Mouse (Mus musculus) hindbrain, embryonic 12.5 days (tissue): ENCODE results near the gene Mucl3. TPM values are rescaled to one million over a fixed set of nuclear protein-coding genes. Genes with fewer than 3 reads are reported as not detected.

Experiments
- ATAC-seq: fragments of 200-750 bp; cut with Nextera tagmentation; 2 replicates; pipeline ENCODE4 v1.8.0; 2017; ENCODE audit warnings: moderate TSS enrichment; ENCODE audit not compliant: low FRiP score
- H3K27ac ChIP-seq: fragments of 300-500 bp; sonication (generic); 2 replicates; pipeline ENCODE4 v1.5.1; 2016; ENCODE audit warnings: mild to moderate bottlenecking
- H3K27me3 ChIP-seq: fragments of 300-500 bp; sonication (generic); 2 replicates; pipeline ENCODE4 v1.6.1; 2016; ENCODE audit warnings: mild to moderate bottlenecking
- H3K36me3 ChIP-seq: fragments of 300-500 bp; sonication (generic); 2 replicates; pipeline ENCODE4 v1.6.1; 2016; ENCODE audit warnings: mild to moderate bottlenecking
- H3K4me1 ChIP-seq: fragments of 300-500 bp; sonication (generic); 2 replicates; pipeline ENCODE4 v1.6.1; 2016
- H3K4me2 ChIP-seq: fragments of 300-500 bp; sonication (generic); replicated peaks from 2 replicates; pipeline ENCODE4 v1.6.1; 2016; ENCODE audit warnings: mild to moderate bottlenecking
- H3K4me3 ChIP-seq: fragments of 300-500 bp; sonication (generic); 2 replicates; pipeline ENCODE4 v1.5.1; 2016; ENCODE audit warnings: mild to moderate bottlenecking
- H3K9ac ChIP-seq: fragments of 300-500 bp; sonication (generic); 2 replicates; pipeline ENCODE4 v1.6.1; 2016; ENCODE audit warnings: mild to moderate bottlenecking, moderate library complexity
- H3K9me3 ChIP-seq: fragments of 300-500 bp; sonication (generic); replicated peaks from 2 replicates; pipeline ENCODE4 v1.6.1; 2016; ENCODE audit warnings: mild to moderate bottlenecking
- WGBS: fragments of 180-500 bp; shearing (Covaris S2); methylation state at CpG from one replicate; pipeline ENCODE4 v1.1.7; 2016; 5-methylcytosine and 5-hydroxymethylcytosine counted together
- polyA plus RNA-seq: library from polyadenylated mRNA; unstranded; fragments of >200 nt; fragmentation: Nextera tagmentation; extraction: Ambion mirVana; gene quantifications from 2 replicates; pipeline ENCODE4 v1.2.1, GENCODE M21; 2016

Gene Mucl3
- polyA plus RNA-seq, 1 experiment from 2014 or later: 0.15 TPM

- Histone ChIP-seq H3K9me3 (no peaks in the 10 kb centered on the region), H3K4me1 (no peaks in the 10 kb centered on the region), H3K36me3 (no peaks in the 10 kb centered on the region), H3K9ac (no peak within 1 kb of the TSS), H3K4me3 (no peak within 1 kb of the TSS), H3K27me3 (no peaks in the 10 kb centered on the region), H3K4me2 (no peak within 1 kb of the TSS), H3K27ac (no peak within 1 kb of the TSS)
- ATAC-seq: no peak
- WGBS: 88% methylated on average over 7 of the region's 7 CpGs
Measured at GRCm38 (mm10) chr17:35626537-35626936, 17.0 kb downstream of the Mucl3 start, which contains the start of gene Gm9573. Gene Gm9573, minus strand, starts transcription at chr17:35626637.

- Histone ChIP-seq H3K9me3 (no peaks in the 10 kb centered on the region), H3K9ac (no peak overlapping the region), H3K4me1 (no peaks in the 10 kb centered on the region), H3K4me2 (no peak overlapping the region), H3K4me3 (no peak overlapping the region), H3K36me3 (no peaks in the 10 kb centered on the region), H3K27ac (no peak overlapping the region), H3K27me3 (no peaks in the 10 kb centered on the region)
- WGBS: 79% methylated on average over 4 of the region's 4 CpGs
- no peak for ATAC-seq
Measured at GRCm38 (mm10) chr17:35617127-35617526, 26.4 kb downstream of the Mucl3 start.

DNA sequence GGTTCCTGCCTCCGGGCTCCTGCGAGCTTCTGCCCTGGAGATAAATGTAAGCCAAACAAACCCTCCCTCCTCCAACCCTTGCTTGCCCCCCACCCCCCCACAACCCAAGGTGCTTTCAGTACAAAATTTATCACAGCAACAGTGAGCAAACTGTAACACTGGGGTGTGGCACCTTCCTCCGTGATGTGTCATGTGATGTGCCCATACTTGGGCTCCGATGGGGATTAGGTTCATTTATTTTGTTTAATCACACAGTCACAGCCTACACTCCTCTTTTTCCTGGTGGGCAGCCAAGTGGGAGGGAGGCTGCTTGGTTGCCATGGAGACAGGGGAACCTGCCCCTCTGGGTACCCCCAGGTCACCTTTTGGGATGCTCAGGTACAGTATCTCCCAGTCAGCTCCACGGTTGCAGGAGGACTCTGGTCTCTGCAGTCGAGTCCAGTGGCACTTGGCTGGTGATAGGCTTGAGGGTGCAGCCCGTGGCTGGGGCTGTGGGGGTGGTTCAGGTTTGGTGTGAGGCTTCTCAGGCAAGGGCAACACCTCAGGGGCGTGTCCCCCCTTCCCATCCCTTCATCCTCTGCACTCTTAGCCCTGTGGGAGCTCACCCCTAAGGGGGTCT is 41.6 kb downstream of the Mucl3 start:
- H3K9me3 ChIP-seq: 0 out of 2 replicates have a peak, but pooled peaks cover 3% of the 10 kb centered on the region
- H3K9ac ChIP-seq: no peak overlapping the region
- 50% methylated on average over 8 of the region's 8 CpGs for WGBS
- no peaks in the 10 kb centered on the region for H3K27me3 ChIP-seq
- H3K4me2 ChIP-seq: no peak overlapping the region
- H3K4me1 ChIP-seq: no peaks in the 10 kb centered on the region
- H3K27ac ChIP-seq: no peak overlapping the region
- H3K36me3 ChIP-seq: no peaks in the 10 kb centered on the region
- no peak overlapping the region for H3K4me3 ChIP-seq
- ATAC-seq: no peak

GRCm38 (mm10) chr17:35601249-35601648 is 42.2 kb downstream of the Mucl3 start, which contains the start of gene Sfta2:
Gene Sfta2, plus strand, starts transcription at chr17:35601549.
- Histone ChIP-seq H3K4me3 (no peak within 1 kb of the TSS), H3K36me3 (no peaks in the 10 kb centered on the region), H3K9ac (no peak within 1 kb of the TSS), H3K27me3 (no peaks in the 10 kb centered on the region), H3K4me2 (no peak within 1 kb of the TSS), H3K4me1 (no peaks in the 10 kb centered on the region), H3K27ac (no peak within 1 kb of the TSS), H3K9me3 (0 out of 2 replicates have a peak, but pooled peaks cover 6% of the 10 kb centered on the region)
- 51% methylated on average over 2 of the region's 2 CpGs for WGBS
- no peak for ATAC-seq

- WGBS: 90% methylated on average over 3 of the region's 3 CpGs
- Histone ChIP-seq H3K27me3 (no peaks in the 10 kb centered on the region), H3K9ac (no peak overlapping the region), H3K4me1 (no peaks in the 10 kb centered on the region), H3K4me3 (no peak overlapping the region), H3K27ac (no peak overlapping the region), H3K4me2 (no peak overlapping the region), H3K9me3 (0 out of 2 replicates have a peak, but pooled peaks cover 6% of the 10 kb centered on the region), H3K36me3 (no peaks in the 10 kb centered on the region)
- no peak for ATAC-seq
Measured at GRCm38 (mm10) chr17:35597399-35597798, 46.1 kb downstream of the Mucl3 start.

DNA sequence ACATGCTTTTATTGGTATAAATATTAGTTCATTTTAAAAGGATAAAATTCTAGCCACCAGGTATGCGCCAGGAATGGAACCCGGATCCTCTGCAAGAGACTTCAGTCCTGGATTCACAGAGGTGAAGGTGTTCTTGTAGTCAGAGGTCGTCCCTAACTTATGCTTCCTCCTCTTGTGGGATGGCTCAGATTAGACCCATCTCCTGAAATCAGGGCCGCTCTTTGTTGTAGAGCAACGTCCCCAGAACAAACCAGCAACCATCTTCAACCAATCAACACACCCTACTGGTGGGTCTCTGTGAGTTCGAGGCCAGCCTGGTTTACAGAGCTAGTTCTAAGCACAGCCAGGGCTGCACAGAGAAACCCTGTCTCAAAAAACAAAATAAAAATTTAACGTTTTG is 49.0 kb downstream of the Mucl3 start:
- H3K4me2 ChIP-seq: no peak overlapping the region
- H3K36me3 ChIP-seq: no peaks in the 10 kb centered on the region
- no peak overlapping the region for H3K9ac ChIP-seq
- 0 out of 2 replicates have a peak, but pooled peaks cover 6% of the 10 kb centered on the region for H3K9me3 ChIP-seq
- H3K27ac ChIP-seq: no peak overlapping the region
- no peak for ATAC-seq
- H3K4me1 ChIP-seq: no peaks in the 10 kb centered on the region
- no peaks in the 10 kb centered on the region for H3K27me3 ChIP-seq
- H3K4me3 ChIP-seq: no peak overlapping the region
- 82% methylated on average over 7 of the region's 7 CpGs for WGBS

DNA sequence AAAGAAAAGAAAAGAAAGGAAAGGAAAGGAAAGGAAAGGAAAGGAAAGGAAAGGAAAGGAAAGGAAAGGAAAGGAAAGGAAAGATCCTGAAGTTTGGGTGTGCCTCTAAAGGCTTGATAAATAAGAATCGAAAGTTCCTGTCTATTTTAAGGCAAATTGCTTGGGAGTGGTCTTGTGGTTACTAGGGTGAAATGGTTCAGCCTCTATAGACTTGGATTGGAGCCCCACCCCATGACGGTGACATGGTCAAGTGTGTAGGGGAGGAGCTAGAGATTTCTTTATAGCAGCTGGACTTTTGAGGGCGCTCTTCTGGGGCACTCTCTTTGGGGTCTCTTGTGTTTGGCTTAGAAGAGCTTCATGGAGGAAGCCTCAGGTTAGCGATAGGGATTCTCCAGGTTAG is 49.7 kb downstream of the Mucl3 start:
- no peak for ATAC-seq
- Histone ChIP-seq H3K27me3 (no peaks in the 10 kb centered on the region), H3K9ac (no peak overlapping the region), H3K9me3 (0 out of 2 replicates have a peak, but pooled peaks cover 6% of the 10 kb centered on the region), H3K4me1 (no peaks in the 10 kb centered on the region), H3K36me3 (no peaks in the 10 kb centered on the region), H3K4me2 (no peak overlapping the region), H3K4me3 (no peak overlapping the region), H3K27ac (no peak overlapping the region)
- WGBS: 44% methylated on average over 4 of the region's 4 CpGs

GRCm38 (mm10) chr17:35592131-35592530 is 51.4 kb downstream of the Mucl3 start:
- 0 out of 2 replicates have a peak, but pooled peaks cover 6% of the 10 kb centered on the region for H3K9me3 ChIP-seq
- no peak overlapping the region for H3K4me2 ChIP-seq
- ATAC-seq: no peak
- no peaks in the 10 kb centered on the region for H3K4me1 ChIP-seq
- 81% methylated on average over 9 of the region's 9 CpGs for WGBS
- H3K36me3 ChIP-seq: no peaks in the 10 kb centered on the region
- H3K27ac ChIP-seq: no peak overlapping the region
- no peaks in the 10 kb centered on the region for H3K27me3 ChIP-seq
- H3K9ac ChIP-seq: no peak overlapping the region
- H3K4me3 ChIP-seq: no peak overlapping the region

GRCm38 (mm10) chr17:35591731-35592130 is 51.8 kb downstream of the Mucl3 start:
- Histone ChIP-seq H3K9me3 (0 out of 2 replicates have a peak, but pooled peaks cover 2% of the 10 kb centered on the region), H3K4me2 (no peak overlapping the region), H3K36me3 (no peaks in the 10 kb centered on the region), H3K27ac (no peak overlapping the region), H3K4me1 (no peaks in the 10 kb centered on the region), H3K27me3 (no peaks in the 10 kb centered on the region), H3K9ac (no peak overlapping the region), H3K4me3 (no peak overlapping the region)
- no peak for ATAC-seq
- 90% methylated on average over 15 of the region's 15 CpGs for WGBS

DNA sequence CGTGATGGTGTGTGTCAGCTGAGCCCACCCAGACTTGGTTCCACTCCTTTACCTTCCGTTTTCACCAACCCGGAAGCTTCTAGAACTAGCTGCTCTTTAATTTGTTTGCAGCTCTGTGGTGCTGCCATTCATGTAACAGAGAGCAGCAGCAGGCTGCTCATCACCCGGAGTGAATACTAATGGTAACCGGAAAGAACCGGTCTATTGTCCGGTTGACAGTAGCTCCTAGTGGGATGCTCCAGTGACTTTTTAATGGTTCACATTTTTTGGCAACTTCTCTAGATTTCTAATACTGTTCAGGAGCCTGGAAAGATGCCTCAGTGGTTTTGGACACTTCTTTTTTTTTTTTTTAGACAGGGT is 52.3 kb downstream of the Mucl3 start:
- Histone ChIP-seq H3K4me3 (no peak overlapping the region), H3K9ac (no peak overlapping the region), H3K4me1 (no peaks in the 10 kb centered on the region), H3K9me3 (no peaks in the 10 kb centered on the region), H3K27me3 (no peaks in the 10 kb centered on the region), H3K4me2 (no peak overlapping the region), H3K36me3 (no peaks in the 10 kb centered on the region), H3K27ac (no peak overlapping the region)
- ATAC-seq: no peak; the same call in none of the 2 replicates
- 65% methylated on average over 7 of the region's 7 CpGs for WGBS

DNA sequence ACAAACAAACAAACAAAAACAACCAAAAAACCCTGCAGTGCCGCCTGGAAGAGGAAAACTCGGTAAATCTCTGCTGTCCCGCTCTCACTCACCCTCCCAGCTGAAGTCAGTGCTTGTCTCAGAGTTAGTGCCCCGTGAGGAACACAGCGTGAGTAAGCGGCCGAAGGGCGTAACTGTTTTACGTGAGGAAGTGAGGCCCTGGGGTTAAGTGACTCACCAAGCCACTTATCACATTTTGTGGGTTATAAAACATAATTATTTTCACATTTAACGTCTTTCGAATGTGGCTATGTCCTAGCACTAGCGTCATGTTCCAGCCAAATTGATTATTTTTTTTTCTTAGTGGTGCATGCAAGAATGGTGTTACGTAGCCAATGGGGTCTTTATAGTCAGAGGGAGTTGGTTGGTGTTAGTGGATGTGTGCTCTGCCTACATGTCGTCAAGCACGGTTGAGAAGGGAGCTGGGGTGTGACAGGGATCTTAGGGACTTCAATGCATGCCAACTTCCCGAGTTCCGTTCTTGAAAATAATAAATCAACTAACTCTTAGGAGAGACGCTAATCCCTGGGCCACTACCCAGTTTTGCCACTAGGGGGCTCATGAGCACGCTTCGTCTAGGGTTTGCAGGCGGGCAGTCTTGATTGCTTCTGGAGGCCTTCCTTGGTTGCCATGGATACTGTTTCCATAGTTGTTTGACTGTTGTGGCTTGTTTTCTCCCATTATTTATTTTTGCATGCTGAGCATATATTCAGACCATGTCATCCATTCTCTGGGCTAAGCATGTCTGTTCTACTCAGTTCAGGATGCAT is 52.9 kb downstream of the Mucl3 start:
- Histone ChIP-seq H3K27me3 (no peaks in the 10 kb centered on the region), H3K36me3 (no peaks in the 10 kb centered on the region), H3K4me2 (no peak overlapping the region), H3K27ac (no peak overlapping the region), H3K9ac (no peak overlapping the region), H3K9me3 (no peaks in the 10 kb centered on the region), H3K4me3 (no peak overlapping the region), H3K4me1 (no peaks in the 10 kb centered on the region)
- 58% methylated on average over 21 of the region's 21 CpGs for WGBS
- peak; percentile 73 for ATAC-seq

GRCm38 (mm10) chr17:35588387-35588786 is 55.1 kb downstream of the Mucl3 start:
- ATAC-seq: no peak
- Histone ChIP-seq H3K4me2 (no peak overlapping the region), H3K4me1 (peaks cover 3% of the 10 kb centered on the region; the same call in 1 of the 2 replicates), H3K4me3 (no peak overlapping the region), H3K9me3 (no peaks in the 10 kb centered on the region), H3K27me3 (no peaks in the 10 kb centered on the region), H3K27ac (no peak overlapping the region), H3K9ac (no peak overlapping the region), H3K36me3 (no peaks in the 10 kb centered on the region)
- WGBS: 16% methylated on average over 4 of the region's 4 CpGs
